ENCODE assay signal across 20 mouse cellular contexts in genomic region chr8:33138874-33139273, GRCm38 (mm10).
A peak's percentile ranks its signal among the peaks of the same experiment; 100 is the strongest.
DNase-seq lines count a peak whose midpoint lies in the region; ATAC-seq and TF ChIP-seq lines count a peak whose summit lies in the region.
"Had no signal": no experiment of that assay in that cellular context is flagged by ENCODE, and none has a peak within 500 bp of the region (broad histone marks: within the 10 kb centered on the region; RNA-seq: fewer than 3 reads in every experiment).

No protein-coding gene starts in this region.

- no peaks in the 10 kb centered on the region for H3K36me3 ChIP-seq in forebrain, embryonic 11.5 days (ENCODE audit: control insufficient read depth, insufficient read depth, low read length)
- H3K36me3 ChIP-seq in forebrain, postnatal 0 days (ENCODE audit: insufficient read depth) = no peaks in the 10 kb centered on the region
- no peaks in the 10 kb centered on the region for H3K36me3 ChIP-seq in lung, embryonic 14.5 days (ENCODE audit: insufficient read depth)
- H3K36me3 ChIP-seq in neural tube, embryonic 15.5 days = no peaks in the 10 kb centered on the region
- H3K36me3 ChIP-seq: heart, embryonic 15.5 days; hindbrain, embryonic 15.5 days; liver, embryonic 12.5 days had no signal

- 0 out of 2 replicates have a peak, but pooled peaks have one; percentile 61 for ATAC-seq in forebrain, embryonic 11.5 days (replicated peaks; ENCODE audit: low FRiP score)
- no peak for ATAC-seq in forebrain, postnatal 0 days
- no peak for ATAC-seq in lung, embryonic 14.5 days (ENCODE audit: insufficient read depth)
- ATAC-seq in neural tube, embryonic 15.5 days (ENCODE audit: low FRiP score) = peak; percentile 74
- no peak for ATAC-seq in erythroid progenitor cell, adult 5-6 weeks (replicated peaks; ENCODE audit: low FRiP score, poor library complexity, severe bottlenecking)
- ATAC-seq: liver, embryonic 12.5 days; lung, postnatal 0 days had no signal

- no peak for DNase-seq in forebrain, embryonic 11.5 days (ENCODE audit: low spot score)
- no peak for DNase-seq in forebrain, postnatal 0 days
- DNase-seq in lung, embryonic 14.5 days = peak; percentile 9
- no peak for DNase-seq in lung, postnatal 25 days (ENCODE audit: low spot score)
- peak; percentile 16 for DNase-seq in embryo, embryonic 9.5 days (ENCODE audit: extremely low spot score)
- no peak for DNase-seq in cerebellum, adult 9-11 months
- DNase-seq: adrenal gland, adult 2 months; cerebellum, adult 18-20 months; heart, adult 11 months; kidney, postnatal 10 days; left cerebral cortex, postnatal 4 days; right cerebral cortex, postnatal 4 days; thymus, postnatal 4 days had no signal

- no peak overlapping the region for H3K27ac ChIP-seq in forebrain, embryonic 11.5 days (ENCODE audit: low read depth, low read length)
- H3K27ac ChIP-seq in forebrain, postnatal 0 days (ENCODE audit: low read depth, low read length) = no peak overlapping the region
- no peak overlapping the region for H3K27ac ChIP-seq in lung, embryonic 14.5 days (ENCODE audit: low read depth)
- H3K27ac ChIP-seq in neural tube, embryonic 15.5 days (replicated peaks) = peak overlapping the region; percentile 37; the same call in 1 of the 2 replicates
- H3K27ac ChIP-seq: heart, embryonic 15.5 days; hindbrain, embryonic 15.5 days; liver, embryonic 12.5 days had no signal

- H3K9ac ChIP-seq in forebrain, embryonic 11.5 days (ENCODE audit: low read length) = no peak overlapping the region
- H3K9ac ChIP-seq in forebrain, postnatal 0 days = no peak overlapping the region
- no peak overlapping the region for H3K9ac ChIP-seq in lung, embryonic 14.5 days
- no peak overlapping the region for H3K9ac ChIP-seq in neural tube, embryonic 15.5 days (replicated peaks)
- H3K9ac ChIP-seq: heart, embryonic 15.5 days; hindbrain, embryonic 15.5 days; liver, embryonic 12.5 days had no signal

- TF ChIP-seq CTCF in forebrain, postnatal 0 days (IDR thresholded peaks at IDR 0.05; ENCODE audit: low read depth) = no peak
- TF ChIP-seq CTCF in lung, embryonic 14.5 days (IDR thresholded peaks at IDR 0.05; ENCODE audit: low read depth) = no peak

- no peak overlapping the region for H3K4me2 ChIP-seq in forebrain, embryonic 11.5 days (ENCODE audit: low read depth, low read length, severe bottlenecking)
- H3K4me2 ChIP-seq in forebrain, postnatal 0 days (ENCODE audit: low read depth) = no peak overlapping the region
- H3K4me2 ChIP-seq in lung, embryonic 14.5 days = no peak overlapping the region
- no peak overlapping the region for H3K4me2 ChIP-seq in neural tube, embryonic 15.5 days
- H3K4me2 ChIP-seq: heart, embryonic 15.5 days; hindbrain, embryonic 15.5 days; liver, embryonic 12.5 days had no signal

- H3K27me3 ChIP-seq in forebrain, embryonic 11.5 days (ENCODE audit: control insufficient read depth, insufficient read depth, low read length) = no peaks in the 10 kb centered on the region
- no peaks in the 10 kb centered on the region for H3K27me3 ChIP-seq in forebrain, postnatal 0 days (ENCODE audit: insufficient read depth, low read length)
- H3K27me3 ChIP-seq in lung, embryonic 14.5 days (ENCODE audit: insufficient read depth, low read length) = no peaks in the 10 kb centered on the region
- H3K27me3 ChIP-seq in neural tube, embryonic 15.5 days (replicated peaks) = no peaks in the 10 kb centered on the region
- H3K27me3 ChIP-seq: CH12.LX; heart, embryonic 15.5 days; hindbrain, embryonic 15.5 days; liver, embryonic 12.5 days had no signal

- no peak overlapping the region for H3K4me3 ChIP-seq in forebrain, embryonic 11.5 days (ENCODE audit: low read depth, low read length)
- H3K4me3 ChIP-seq in forebrain, postnatal 0 days (ENCODE audit: low read depth, low read length) = no peak overlapping the region
- H3K4me3 ChIP-seq in lung, embryonic 14.5 days (ENCODE audit: low read depth, low read length) = no peak overlapping the region
- H3K4me3 ChIP-seq in neural tube, embryonic 15.5 days (replicated peaks) = no peak overlapping the region
- H3K4me3 ChIP-seq: heart, embryonic 15.5 days; hindbrain, embryonic 15.5 days; liver, embryonic 12.5 days had no signal

- 10% methylated on average over 2 of the region's 2 CpGs for WGBS in forebrain, embryonic 11.5 days
- WGBS in forebrain, postnatal 0 days = 7% methylated on average over 2 of the region's 2 CpGs
- WGBS in lung, embryonic 14.5 days = 32% methylated on average over 2 of the region's 2 CpGs
- WGBS in neural tube, embryonic 15.5 days = 4% methylated on average over 2 of the region's 2 CpGs

- no peaks in the 10 kb centered on the region for H3K4me1 ChIP-seq in forebrain, embryonic 11.5 days (replicated peaks; ENCODE audit: control insufficient read depth, insufficient read depth, low read length)
- no peaks in the 10 kb centered on the region for H3K4me1 ChIP-seq in forebrain, postnatal 0 days (ENCODE audit: insufficient read depth)
- no peaks in the 10 kb centered on the region for H3K4me1 ChIP-seq in lung, embryonic 14.5 days (ENCODE audit: insufficient read depth)
- H3K4me1 ChIP-seq in neural tube, embryonic 15.5 days = peaks cover 8% of the 10 kb centered on the region
- H3K4me1 ChIP-seq: heart, embryonic 15.5 days; hindbrain, embryonic 15.5 days; liver, embryonic 12.5 days had no signal

- H3K9me3 ChIP-seq in forebrain, embryonic 11.5 days (ENCODE audit: control insufficient read depth, low read length) = no peaks in the 10 kb centered on the region
- H3K9me3 ChIP-seq in forebrain, postnatal 0 days (ENCODE audit: low read length) = no peaks in the 10 kb centered on the region
- no peaks in the 10 kb centered on the region for H3K9me3 ChIP-seq in lung, embryonic 14.5 days (ENCODE audit: low read depth, low read length)
- no peaks in the 10 kb centered on the region for H3K9me3 ChIP-seq in neural tube, embryonic 15.5 days (replicated peaks)
- H3K9me3 ChIP-seq: heart, embryonic 15.5 days; hindbrain, embryonic 15.5 days; liver, embryonic 12.5 days had no signal

Comparison
In these comparisons a context has a peak if more than half of its experiments do, and no peak if none do; other contexts are left out.
1. ATAC-seq: peak in forebrain, embryonic 11.5 days (single experiment) and neural tube, embryonic 15.5 days (single experiment); none in forebrain, postnatal 0 days (single experiment), lung, embryonic 14.5 days (single experiment) and erythroid progenitor cell, adult 5-6 weeks (single experiment).
2. DNase-seq: peak in lung, embryonic 14.5 days (single experiment) and embryo, embryonic 9.5 days (single experiment); none in forebrain, embryonic 11.5 days (single experiment), forebrain, postnatal 0 days (single experiment), lung, postnatal 25 days (single experiment) and cerebellum, adult 9-11 months (single experiment).